In the genomic region with DNA sequence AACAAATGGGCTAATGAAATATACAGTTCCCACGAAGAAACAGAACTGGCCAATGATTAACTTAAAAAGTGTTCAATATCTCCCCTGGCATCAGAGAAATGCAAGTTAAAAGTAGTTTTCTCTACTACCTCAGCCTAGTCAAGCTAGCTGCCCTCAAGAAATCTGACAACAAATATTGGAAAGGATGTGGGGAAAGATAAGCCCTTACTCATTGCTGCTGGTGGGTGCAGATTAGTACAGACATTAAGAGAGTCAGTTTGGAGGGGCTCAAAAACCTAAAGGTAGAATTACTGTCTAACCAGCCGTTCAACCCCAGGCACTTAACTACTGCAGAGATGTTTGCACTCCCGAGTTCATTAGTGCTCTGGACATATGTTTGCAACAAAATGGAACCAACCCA, we compare ENCODE assay signal across 29 mouse cellular contexts. TPM values are rescaled to one million over a fixed set of nuclear protein-coding genes. Genes with fewer than 3 reads are reported as not detected.
DNase-seq lines count a peak whose midpoint lies in the region; ATAC-seq and TF ChIP-seq lines count a peak whose summit lies in the region.
"Had no signal": no experiment of that assay in that cellular context is flagged by ENCODE, and none has a peak within 500 bp of the region (broad histone marks: within the 10 kb centered on the region; RNA-seq: fewer than 3 reads in every experiment).

No protein-coding gene starts in this region.

- peaks cover 51% of the 10 kb centered on the region for H3K36me3 ChIP-seq in kidney, embryonic 15.5 days
- H3K36me3 ChIP-seq in G1E (replicated peaks) = peaks cover 74% of the 10 kb centered on the region
- H3K36me3 ChIP-seq in hindbrain, embryonic 16.5 days (ENCODE audit: control insufficient read depth, insufficient read depth, low read length) = peaks cover 9% of the 10 kb centered on the region; the same call in 1 of the 2 replicates

- WGBS in kidney, embryonic 15.5 days = 42% methylated on average over 3 of the region's 3 CpGs
- whole genome bisulfite sequencing in hindbrain, embryonic 16.5 days = 59% methylated on average over 3 of the region's 3 CpGs

- no peak overlapping the region for H3K4me2 ChIP-seq in kidney, embryonic 15.5 days
- H3K4me2 ChIP-seq in hindbrain, embryonic 16.5 days (ENCODE audit: low read length) = no peak overlapping the region
- H3K4me2 ChIP-seq: embryonic facial prominence, embryonic 13.5 days; forebrain, embryonic 12.5 days; hindbrain, embryonic 13.5 days; midbrain, embryonic 12.5 days; neural tube, embryonic 13.5 days had no signal

- no peaks in the 10 kb centered on the region for H3K9me3 ChIP-seq in kidney, embryonic 15.5 days (replicated peaks)
- H3K9me3 ChIP-seq in G1E (replicated peaks) = no peaks in the 10 kb centered on the region
- no peaks in the 10 kb centered on the region for H3K9me3 ChIP-seq in hindbrain, embryonic 16.5 days (ENCODE audit: control insufficient read depth, low read length)
- H3K9me3 ChIP-seq: embryonic facial prominence, embryonic 13.5 days; forebrain, embryonic 12.5 days; hindbrain, embryonic 13.5 days; midbrain, embryonic 12.5 days; neural tube, embryonic 13.5 days had no signal

- no peak overlapping the region for H3K9ac ChIP-seq in kidney, embryonic 15.5 days
- no peak overlapping the region for H3K9ac ChIP-seq in hindbrain, embryonic 16.5 days (ENCODE audit: low read depth, low read length)
- H3K9ac ChIP-seq: embryonic facial prominence, embryonic 13.5 days; forebrain, embryonic 12.5 days; forebrain, postnatal 0 days; hindbrain, embryonic 13.5 days; midbrain, embryonic 12.5 days; neural tube, embryonic 13.5 days had no signal

- peaks cover 7% of the 10 kb centered on the region; the same call in 1 of the 2 replicates for H3K4me1 ChIP-seq in kidney, embryonic 15.5 days
- H3K4me1 ChIP-seq in G1E (ENCODE audit: insufficient read depth, low read depth, low read length) = peaks cover 50% of the 10 kb centered on the region
- no peaks in the 10 kb centered on the region for H3K4me1 ChIP-seq in hindbrain, embryonic 16.5 days (ENCODE audit: control insufficient read depth, insufficient read depth, low read depth, low read length)
- H3K4me1 ChIP-seq: forebrain, embryonic 12.5 days had no signal

- no peak for TF ChIP-seq CTCF in G1E (IDR thresholded peaks at IDR 0.05; ENCODE audit: low read depth, low read length)

- ATAC-seq in kidney, embryonic 15.5 days (replicated peaks; ENCODE audit: low FRiP score) = no peak
- peak; percentile 77 for ATAC-seq in G1E (ENCODE audit: extremely low read depth, insufficient number of reproducible peaks, low FRiP score, poor library complexity, severe bottlenecking)
- 0 out of 2 replicates have a peak, but pooled peaks have one; percentile 30 for ATAC-seq in erythroid progenitor cell, adult 5-6 weeks (replicated peaks; ENCODE audit: low FRiP score, poor library complexity, severe bottlenecking)
- ATAC-seq in megakaryocyte-erythroid progenitor cell, adult 5-6 weeks (replicated peaks; ENCODE audit: low FRiP score, low TSS enrichment, poor library complexity, severe bottlenecking) = peak; percentile 71
- ATAC-seq in hindbrain, embryonic 16.5 days = no peak
- ATAC-seq: activated CD4-positive, CD25-positive, alpha-beta regulatory T cell, adult 4 months; CD4-positive, CD25-positive, alpha-beta regulatory T cell, adult 4 months had no signal

- H3K4me3 ChIP-seq in kidney, embryonic 15.5 days (replicated peaks) = no peak overlapping the region
- no peak overlapping the region for H3K4me3 ChIP-seq in G1E (ENCODE audit: low read depth, low read length)
- no peak overlapping the region for H3K4me3 ChIP-seq in hindbrain, embryonic 16.5 days (ENCODE audit: low read length)
- H3K4me3 ChIP-seq: embryonic facial prominence, embryonic 13.5 days; forebrain, embryonic 12.5 days; hindbrain, embryonic 13.5 days; layer of hippocampus, adult 2 months; midbrain, embryonic 12.5 days; neural tube, embryonic 13.5 days had no signal

- peak overlapping the region; percentile 41; the same call in 1 of the 2 replicates for H3K27ac ChIP-seq in kidney, embryonic 15.5 days
- no peak overlapping the region for H3K27ac ChIP-seq in hindbrain, embryonic 16.5 days (ENCODE audit: low read depth, low read length)
- H3K27ac ChIP-seq: embryonic facial prominence, embryonic 13.5 days; forebrain, embryonic 12.5 days; hindbrain, embryonic 13.5 days; midbrain, embryonic 12.5 days; neural tube, embryonic 13.5 days; stomach, postnatal 0 days had no signal

- no peak for DNase-seq in kidney, postnatal 25 days
- peak; percentile 10 for DNase-seq in G1E (ENCODE audit: low spot score)
- no peak for DNase-seq in left cerebral cortex, adult 18-20 months (ENCODE audit: low spot score in 2 of 2)
- DNase-seq: adrenal gland, adult 8-10 months; cerebellum, adult 11-12 months; cerebellum, postnatal 10 days; heart, postnatal 36 days; kidney, adult 11 months; kidney, postnatal 36 days; left cerebral cortex, postnatal 4 days; lung, adult 2 months; lung, postnatal 10 days; right cerebral cortex, postnatal 4 days; thymus, adult 18-20 months; thymus, postnatal 25 days had no signal

- no peaks in the 10 kb centered on the region for H3K27me3 ChIP-seq in kidney, embryonic 15.5 days
- H3K27me3 ChIP-seq in G1E (ENCODE audit: insufficient read depth, low read length) = no peaks in the 10 kb centered on the region
- H3K27me3 ChIP-seq in hindbrain, embryonic 16.5 days (replicated peaks; ENCODE audit: control insufficient read depth, insufficient read depth, low read length) = no peaks in the 10 kb centered on the region
- H3K27me3 ChIP-seq: embryonic facial prominence, embryonic 13.5 days; forebrain, embryonic 12.5 days; hindbrain, embryonic 13.5 days; midbrain, embryonic 12.5 days; neural tube, embryonic 13.5 days had no signal

RNA-seq across cellular contexts. Expression of a gene that starts 27.5 kb away (rescaled TPM):
- polyA plus RNA-seq in kidney, embryonic 15.5 days (2015; fragmentation: Nextera tagmentation; extraction: Ambion mirVana) = 62.5 and 65.8 TPM in 2 replicates
- total RNA-seq in G1E (2014; fragmentation: Nextera tagmentation) = 111 and 112 TPM in 2 replicates
- 76.4 and 78.5 TPM in 2 replicates for total RNA-seq in G1E (2017)
- polyA plus RNA-seq in G1E (2012) = 113 and 128 TPM in 2 replicates
- total RNA-seq in erythroid progenitor cell, adult 5-6 weeks (2015; ENCODE audit: low replicate concordance) = 10.8 and 26.4 TPM in 2 replicates
- total RNA-seq in erythroid progenitor cell, adult 5-6 weeks (2017; ENCODE audit: low replicate concordance) = 5.6 and 11.0 TPM in 2 replicates
- total RNA-seq in megakaryocyte-erythroid progenitor cell, adult 5-6 weeks (2014; fragmentation: Nextera tagmentation) = 72.9 and 103 TPM in 2 replicates
- 71.6 and 84.2 TPM in 2 replicates for total RNA-seq in megakaryocyte-erythroid progenitor cell, adult 5-6 weeks (2017)
- 10 to 100 TPM; 34.6 to 36.5 TPM for total RNA-seq in left cerebral cortex, adult 18-20 months (2021)
- polyA plus RNA-seq in hindbrain, embryonic 16.5 days (2015; fragmentation: Nextera tagmentation; extraction: Ambion mirVana) = 44.9 and 50.0 TPM in 2 replicates

RNA-seq across cellular contexts. Expression of a gene that starts 46.7 kb away (rescaled TPM):
- 8.3 and 8.6 TPM in 2 replicates for polyA plus RNA-seq in kidney, embryonic 15.5 days (2015; fragmentation: Nextera tagmentation; extraction: Ambion mirVana)
- 35.6 and 38.5 TPM in 2 replicates for total RNA-seq in G1E (2014; fragmentation: Nextera tagmentation)
- 25.5 and 27.8 TPM in 2 replicates for total RNA-seq in G1E (2017)
- 13.1 and 14.0 TPM in 2 replicates for polyA plus RNA-seq in G1E (2012)
- total RNA-seq in erythroid progenitor cell, adult 5-6 weeks (2015; ENCODE audit: low replicate concordance) = 31.4 and 49.5 TPM in 2 replicates
- total RNA-seq in erythroid progenitor cell, adult 5-6 weeks (2017; ENCODE audit: low replicate concordance) = 37.7 and 51.5 TPM in 2 replicates
- 30.6 and 40.4 TPM in 2 replicates for total RNA-seq in megakaryocyte-erythroid progenitor cell, adult 5-6 weeks (2014; fragmentation: Nextera tagmentation)
- 15.4 and 19.0 TPM in 2 replicates for total RNA-seq in megakaryocyte-erythroid progenitor cell, adult 5-6 weeks (2017)
- 10 to 100 TPM; 15.5 to 17.5 TPM for total RNA-seq in left cerebral cortex, adult 18-20 months (2021)
- 4.2 and 5.2 TPM in 2 replicates for polyA plus RNA-seq in hindbrain, embryonic 16.5 days (2015; fragmentation: Nextera tagmentation; extraction: Ambion mirVana)

Comparison
In these comparisons a context has a peak if more than half of its experiments do, and no peak if none do; other contexts are left out.
1. ATAC-seq: peak in G1E (single experiment), erythroid progenitor cell, adult 5-6 weeks (single experiment) and megakaryocyte-erythroid progenitor cell, adult 5-6 weeks (single experiment); none in kidney, embryonic 15.5 days (single experiment) and hindbrain, embryonic 16.5 days (single experiment).